Mouse (Mus musculus) liver, adult 2 months (tissue): ENCODE measurements around the gene Cacnb4.

Experiments used
- CTCF ChIP-seq: fragments of 200-500 bp; IDR thresholded peaks from 2 replicates; pipeline ENCODE4 v1.5.1; 2011; ENCODE audit warnings: low read depth, low read length, control low read depth
- POLR2A ChIP-seq: fragments of 200-500 bp; IDR thresholded peaks from 2 replicates; pipeline ENCODE4 v1.6.1; 2011; ENCODE audit warnings: low read length, control low read depth; ENCODE audit not compliant: insufficient read depth; ENCODE audit errors: extremely low read depth

GRCm38 (mm10) chr2:52635358-52635757 is 41.3 kb downstream of the Cacnb4 start:
- TF ChIP-seq CTCF (no peak), POLR2A (no peak)
